Mouse (Mus musculus) bone marrow macrophage, adult 2 months (primary cell): ENCODE results near the gene Ephb4.

Experiments
- CTCF ChIP-seq: IDR thresholded peaks from 2 replicates; pipeline ENCODE4 v1.5.1; 2012; ENCODE audit warnings: low read depth, mild to moderate bottlenecking, low read length, moderate library complexity
- POLR2A ChIP-seq: IDR thresholded peaks from 2 replicates; pipeline ENCODE4 v1.6.1; 2012; ENCODE audit warnings: mild to moderate bottlenecking, low read depth, low read length, borderline replicate concordance

GRCm38 (mm10) chr5:137343869-137344268 lies 6.0 kb upstream of the Ephb4 start:
- TF ChIP-seq CTCF: no peak
- no peak for TF ChIP-seq POLR2A
